Mouse (Mus musculus) gastrocnemius, postnatal 10 days (tissue): ENCODE results near the gene Keap1. TPM values are rescaled to one million over a fixed set of nuclear protein-coding genes. Genes with fewer than 3 reads are reported as not detected.
"Not testable (repeated sequence)": the region's sequence is repeated elsewhere in the genome, so short reads cannot be mapped to it uniquely, and the experiment has no call there.

ENCODE experiments used
- DNase-seq: peaks from one replicate; pipeline ENCODE4 v3.0.0; 2021; ENCODE audit warnings: mixed read lengths
- total RNA-seq, 2 experiments: library from RNA; stranded (reverse); gene quantifications; 2 replicates each; pipeline ENCODE4 v1.2.3; 2021

Keap1 gene
- total RNA-seq, 2 experiments from 2014 or later: 59.6 to 60.9 TPM

GRCm38 (mm10) chr9:21264272-21264999 lies 25.3 kb upstream of the Keap1 start:
- no peak for DNase-seq

DNA sequence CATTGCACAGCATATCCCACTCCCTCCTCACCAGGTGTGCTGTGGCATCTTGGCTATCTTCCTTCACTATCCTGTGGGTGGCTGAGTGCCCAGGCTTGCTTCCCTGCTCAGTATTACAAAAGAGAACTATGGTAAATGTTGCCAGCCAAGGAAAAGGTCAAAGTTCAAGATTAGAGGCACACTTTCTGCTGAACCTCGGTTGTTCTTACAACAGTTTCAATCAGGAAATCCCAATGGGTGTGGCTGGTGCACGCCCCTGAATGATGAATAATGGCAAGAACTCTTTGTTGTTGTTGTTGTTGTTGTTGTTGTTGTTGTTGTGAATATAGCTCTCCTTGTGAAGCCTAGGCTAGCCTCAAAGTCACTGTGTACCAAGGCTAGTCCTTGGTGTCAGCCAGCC lies 22.7 kb upstream of the Keap1 start:
- DNase-seq: no peak

- DNase-seq: no peak
These were observed 21.4 kb upstream of the Keap1 start for GRCm38 (mm10) chr9:21260491-21261040.

DNA sequence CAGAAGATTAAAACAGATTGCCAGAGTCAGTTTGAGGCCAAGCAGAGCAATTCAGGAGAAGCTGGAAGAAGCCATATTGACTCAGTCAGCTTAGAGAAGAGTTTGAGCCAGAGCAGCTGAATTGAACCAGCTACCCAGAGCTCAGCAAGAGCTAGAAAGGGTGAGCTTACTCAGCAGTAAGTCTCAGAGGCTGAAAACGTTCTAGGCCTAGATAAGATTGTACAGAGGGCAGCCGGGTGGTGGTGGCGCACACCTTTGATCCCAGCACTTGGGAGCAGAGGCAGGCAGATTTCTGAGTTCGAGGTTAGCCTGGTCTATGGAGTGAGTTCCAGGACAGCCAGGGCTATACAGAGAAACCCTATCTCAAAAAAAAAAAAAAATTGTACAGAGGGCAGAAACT lies 17.2 kb upstream of the Keap1 start:
- not testable (repeated sequence) for DNase-seq

- DNase-seq: no peak
These were observed 15.5 kb upstream of the Keap1 start for GRCm38 (mm10) chr9:21254690-21255089.

DNA sequence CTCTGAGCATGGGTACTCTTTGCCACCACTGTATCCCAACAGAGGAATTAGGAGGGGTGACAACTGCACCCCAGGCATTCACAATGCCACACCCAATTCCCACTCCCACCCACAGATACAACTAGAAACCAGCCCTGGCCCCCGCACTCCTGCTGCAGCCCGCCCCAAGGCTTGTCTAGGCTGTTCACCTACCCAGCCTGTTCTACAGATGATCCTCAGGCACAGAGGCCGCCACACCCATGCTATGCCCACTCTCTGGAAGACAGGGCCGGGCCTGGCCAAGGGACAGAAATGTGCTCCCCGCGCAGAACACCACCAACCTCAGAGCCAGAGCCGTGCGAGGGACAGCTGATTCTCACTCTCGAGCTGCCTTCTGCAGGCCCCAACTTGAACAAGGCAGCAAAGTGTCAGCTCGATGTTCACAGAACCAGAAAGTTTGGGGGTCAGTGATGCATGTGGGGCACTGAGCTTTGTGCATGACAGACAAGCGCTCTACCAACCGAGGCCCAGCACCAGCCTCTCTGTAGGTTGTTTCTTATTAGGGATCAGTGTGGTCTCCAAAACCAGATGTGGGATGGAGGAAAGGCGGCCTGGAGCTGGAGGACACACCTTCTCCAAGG lies 12.1 kb upstream of the Keap1 start:
- no peak for DNase-seq

- DNase-seq: no peak
These were observed 11.3 kb upstream of the Keap1 start for GRCm38 (mm10) chr9:21250509-21250908.

GRCm38 (mm10) chr9:21249629-21250508 lies 10.7 kb upstream of the Keap1 start:
- DNase-seq: no peak

DNA sequence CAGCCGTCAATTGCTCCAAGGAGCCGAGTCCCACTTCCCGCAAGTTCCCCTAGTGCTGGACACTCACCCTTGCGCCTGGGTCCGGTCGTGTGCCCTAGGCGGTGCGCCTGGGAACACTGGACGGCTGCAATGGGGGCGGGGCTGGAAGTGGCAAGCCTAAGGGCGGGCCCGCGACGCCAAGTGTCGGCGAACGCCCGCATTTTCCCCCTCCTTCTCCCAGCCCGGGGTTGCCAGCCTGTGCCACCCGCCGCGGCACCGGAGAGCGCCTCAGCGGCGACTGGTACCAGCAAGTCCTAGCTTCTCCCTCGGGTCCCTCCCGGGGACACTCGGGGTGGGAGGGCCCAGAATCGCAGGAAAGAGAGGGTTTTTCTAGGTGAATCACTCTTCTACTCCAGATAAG lies 9.2 kb upstream of the Keap1 start, which contains the start of gene S1pr5:
Gene S1pr5 (minus strand): TSS at position 118 of the 400 bp plus-strand sequence.
- DNase-seq: peak; percentile 60

DNA sequence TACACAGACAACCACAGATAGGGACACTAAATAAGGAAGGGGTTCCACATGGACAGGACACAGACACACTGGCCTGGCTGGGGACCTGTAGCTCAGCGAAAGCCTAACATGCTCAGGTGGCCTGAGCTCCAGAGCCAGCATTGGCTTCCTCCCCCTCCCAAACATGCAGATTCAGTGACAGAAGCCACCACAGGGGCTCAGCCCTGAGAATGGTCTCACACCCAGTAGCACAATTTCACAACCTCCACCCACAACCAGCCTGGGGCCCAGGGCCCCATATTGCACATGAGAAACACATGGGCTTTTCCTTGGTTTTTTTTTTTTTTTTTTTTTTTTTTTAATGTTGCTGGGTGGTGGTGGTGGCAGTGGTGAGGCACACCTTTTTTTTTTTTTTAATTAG lies 7.2 kb upstream of the Keap1 start:
- no peak for DNase-seq

GRCm38 (mm10) chr9:21245113-21245487 lies 5.9 kb upstream of the Keap1 start:
- no peak for DNase-seq

DNA sequence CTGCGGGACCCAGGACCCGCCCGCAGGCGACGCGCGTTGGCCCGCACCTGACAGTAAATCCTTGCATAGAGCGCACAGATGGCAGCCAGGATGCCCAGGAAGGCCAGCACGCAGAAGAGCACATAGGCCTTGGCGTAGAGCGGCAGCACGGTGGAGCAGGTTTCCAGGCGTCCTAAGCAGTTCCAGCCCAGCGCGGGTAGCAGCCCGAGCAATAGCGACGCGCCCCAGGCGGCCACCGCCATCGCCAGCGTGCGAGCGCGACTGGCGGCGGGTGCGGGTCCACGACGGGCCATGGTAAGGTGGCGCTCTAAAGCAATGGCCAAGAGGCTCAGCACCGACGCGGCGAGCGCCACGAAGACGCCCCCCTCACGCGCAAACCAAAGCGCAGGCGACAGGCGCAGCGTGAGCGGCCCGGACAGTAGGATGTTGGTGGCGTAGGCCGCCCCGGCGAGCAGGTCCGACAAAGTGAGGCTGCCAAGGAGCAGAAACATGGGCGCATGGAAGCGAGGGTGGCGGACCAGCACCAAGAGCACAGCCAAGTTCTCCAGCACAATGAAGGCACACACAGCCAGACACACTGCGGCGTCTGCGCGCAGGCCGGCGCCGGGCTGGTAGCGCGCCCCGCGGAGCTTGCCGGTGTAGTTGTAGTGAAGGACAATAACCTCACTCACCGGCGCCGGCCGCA lies 5.4 kb upstream of the Keap1 start:
- DNase-seq: no peak

- DNase-seq: no peak
These were observed 4.8 kb upstream of the Keap1 start for GRCm38 (mm10) chr9:21243826-21244427.

DNA sequence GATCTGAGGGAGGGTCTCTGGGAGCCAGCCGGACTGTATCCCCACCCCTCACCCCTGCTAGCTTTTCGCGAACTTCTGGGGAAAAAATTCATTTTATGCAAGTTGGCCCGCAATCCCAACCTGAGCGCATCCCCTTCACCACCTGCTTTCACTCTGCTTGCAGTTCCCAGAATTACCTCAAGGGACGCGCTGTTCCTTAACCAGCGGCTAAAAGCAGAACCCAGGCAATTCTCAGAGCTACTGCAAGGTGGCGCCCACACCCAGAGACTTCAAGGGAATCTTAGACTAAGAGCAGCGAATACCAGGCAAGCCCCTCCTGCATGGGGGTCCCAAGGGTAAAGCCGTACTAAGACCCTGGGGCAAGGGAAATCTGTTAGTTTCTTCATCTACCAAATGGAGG lies 2.2 kb upstream of the Keap1 start:
- DNase-seq: peak; percentile 70

DNA sequence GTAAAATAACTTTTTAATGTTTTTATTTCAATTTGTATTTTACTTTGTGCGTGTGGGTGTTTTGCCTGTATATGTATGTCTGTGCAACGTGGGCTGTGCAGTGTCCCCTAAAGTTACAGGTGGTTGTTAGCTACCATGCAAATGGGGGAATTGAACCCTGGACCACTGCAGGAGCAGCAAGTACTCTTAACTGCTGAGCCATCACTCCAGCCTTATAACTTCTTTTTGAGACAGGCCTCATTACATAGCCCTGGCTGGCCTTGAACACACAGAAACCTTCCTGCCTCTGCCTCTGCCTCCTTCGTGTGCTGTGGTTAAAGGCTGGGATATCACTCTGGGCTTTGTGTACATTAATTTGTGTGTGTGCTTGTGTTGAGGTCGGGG lies 296 bp upstream of the Keap1 start:
- no peak for DNase-seq

- DNase-seq: no peak
These were observed 993 bp downstream of the Keap1 start for GRCm38 (mm10) chr9:21238004-21238732.

DNA sequence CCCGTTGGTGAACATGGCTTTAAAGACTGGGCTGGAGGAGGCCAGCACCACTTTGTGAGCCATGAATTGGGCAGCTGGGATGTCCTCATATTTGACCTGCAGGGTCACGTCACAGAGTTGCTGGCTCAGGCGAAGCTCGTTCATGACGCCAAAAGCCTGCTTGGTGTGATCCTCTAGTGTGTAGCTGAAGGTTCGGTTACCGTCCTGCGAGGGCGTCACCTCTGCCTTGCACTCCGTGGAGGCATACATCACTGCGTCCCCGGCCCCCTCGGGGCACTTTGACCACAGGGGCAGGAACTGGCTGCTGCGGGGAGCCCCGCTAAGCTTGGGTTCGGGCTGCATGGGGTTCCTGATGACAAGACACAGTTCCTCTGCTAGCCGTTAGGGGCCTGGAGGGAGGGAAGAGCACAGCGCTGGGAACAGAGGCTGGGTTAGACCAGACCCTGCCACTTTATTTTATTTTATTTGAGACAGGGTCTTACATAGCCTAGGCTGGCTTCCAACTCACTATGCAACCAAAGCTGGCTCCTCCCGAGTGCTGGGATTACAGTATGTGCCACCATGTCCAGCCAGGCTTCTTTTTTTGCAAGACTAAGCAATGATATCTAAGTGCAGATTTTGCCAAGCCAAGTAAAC lies 1.7 kb downstream of the Keap1 start:
- peak; percentile 32 for DNase-seq

- DNase-seq: no peak
These were observed 2.2 kb downstream of the Keap1 start for GRCm38 (mm10) chr9:21236991-21237367.

- DNase-seq: no peak
These were observed 3.8 kb downstream of the Keap1 start for GRCm38 (mm10) chr9:21235341-21235740.

DNA sequence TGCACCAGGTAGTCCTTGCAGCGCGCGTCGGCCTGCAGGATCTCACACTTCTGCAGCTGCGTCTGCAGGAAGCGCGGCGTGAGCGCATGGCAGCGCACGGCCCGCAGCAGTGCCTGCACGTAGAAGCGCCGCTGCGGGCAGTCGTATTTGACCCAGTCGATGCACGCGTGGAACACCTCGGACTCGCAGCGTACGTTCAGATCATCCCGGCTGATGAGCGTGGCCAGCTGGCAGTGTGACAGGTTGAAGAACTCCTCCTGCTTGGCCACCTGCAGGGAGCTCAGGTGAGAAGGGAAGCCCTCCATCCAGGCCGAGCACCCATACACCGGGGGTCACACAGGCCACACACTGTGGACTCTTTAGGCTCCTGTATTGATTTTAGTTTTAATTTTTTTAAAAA lies 5.4 kb downstream of the Keap1 start:
- DNase-seq: no peak

GRCm38 (mm10) chr9:21233366-21233765 lies 5.8 kb downstream of the Keap1 start:
- DNase-seq: no peak
